Mouse (Mus musculus) left cerebral cortex, postnatal 25 days (tissue): ENCODE measurements around the gene Ccdc130. TPM values are rescaled to one million over a fixed set of nuclear protein-coding genes. Genes with fewer than 3 reads are reported as not detected.
A peak's percentile ranks its signal among the peaks of the same experiment; 100 is the strongest.
"Not testable (repeated sequence)": the region's sequence is repeated elsewhere in the genome, so short reads cannot be mapped to it uniquely, and the experiment has no call there.

Source experiments
- DNase-seq, 2 experiments: peaks; one replicate each; pipeline ENCODE4 v3.0.0; 2022; ENCODE audit warnings: low spot score in 2 of 2, mixed read lengths in 1 of 2
- intact Hi-C: fragments of 180-260 bp; cut with DNase I; formaldehyde crosslinking; loops from one replicate; pipeline ENCODE4 v1.15.1; 2025
- total RNA-seq, 2 experiments: library from RNA; stranded (reverse); gene quantifications; 2 replicates each; pipeline ENCODE4 v1.2.3; 2021

Ccdc130 gene
- total RNA-seq, result 10 to 100 TPM; 24.1 to 25.3 TPM

- intact Hi-C loops, result no loop called here
- DNase-seq, result peak; percentile 100
These were observed at the start of gene Ccdc130 for GRCm38 (mm10) chr8:84269950-84270773. Gene Ccdc130, minus strand, starts transcription at chr8:84270380.

GRCm38 (mm10) chr8:84308376-84308775 lies 38.2 kb upstream of the Ccdc130 start:
- DNase-seq, result no peak
- intact Hi-C loops, result no loop called here

GRCm38 (mm10) chr8:84303951-84304350 lies 33.8 kb upstream of the Ccdc130 start:
- no peak for DNase-seq
- intact Hi-C loops, result no loop called here

- DNase-seq, result no peak
- intact Hi-C loops, result no loop called here
These were observed 27.0 kb upstream of the Ccdc130 start for GRCm38 (mm10) chr8:84297029-84297785.

- peak; percentile 55 to 63 for DNase-seq
- intact Hi-C loops, result loop anchor here (1.0 kb wide), 1 partner anchor 66 kb away; no protein-coding TSS in a partner anchor
These were observed 21.5 kb upstream of the Ccdc130 start for GRCm38 (mm10) chr8:84291688-84292087.

GRCm38 (mm10) chr8:84291086-84291485 lies 20.9 kb upstream of the Ccdc130 start:
- intact Hi-C loops, result loop anchor here (1.0 kb wide), 1 partner anchor 66 kb away; no protein-coding TSS in a partner anchor
- no peak for DNase-seq

- intact Hi-C loops, result no loop called here
These were observed 18.7 kb upstream of the Ccdc130 start for GRCm38 (mm10) chr8:84288892-84289291.

GRCm38 (mm10) chr8:84285665-84286064 lies 15.5 kb upstream of the Ccdc130 start:
- DNase-seq, intact Hi-C loops: not testable (repeated sequence)

More at GRCm38 (mm10) chr8:84288892-84289291, 18.7 kb upstream of the Ccdc130 start:
- no peak for DNase-seq

GRCm38 (mm10) chr8:84284608-84285063 lies 14.5 kb upstream of the Ccdc130 start:
- intact Hi-C loops, result loop anchor here (5.0 kb wide), 1 partner anchor 97 kb away; the partner anchor contains the start of gene Nanos3
- DNase-seq, result peak; percentile 22 to 60

- intact Hi-C loops, result loop anchor here (5.0 kb wide), 1 partner anchor 93 kb away; the partner anchor contains the start of gene Nanos3
- no peak for DNase-seq
These were observed 10.6 kb upstream of the Ccdc130 start for GRCm38 (mm10) chr8:84280777-84281176.

GRCm38 (mm10) chr8:84276447-84276846 lies 6.3 kb upstream of the Ccdc130 start:
- no peak for DNase-seq
- intact Hi-C loops, result no loop called here

GRCm38 (mm10) chr8:84273968-84274367 lies 3.8 kb upstream of the Ccdc130 start:
- intact Hi-C loops, result no loop called here
- no peak for DNase-seq

GRCm38 (mm10) chr8:84272302-84272701 lies 2.1 kb upstream of the Ccdc130 start:
- DNase-seq, result no peak
- intact Hi-C loops, result no loop called here

GRCm38 (mm10) chr8:84261098-84261497 lies 9.1 kb downstream of the Ccdc130 start:
- DNase-seq, result peak in 1 of 2 experiments; percentile 38
- intact Hi-C loops, result no loop called here

GRCm38 (mm10) chr8:84256822-84257610 lies 13.2 kb downstream of the Ccdc130 start, which contains the start of gene Mri1:
Gene Mri1, minus strand, starts transcription at chr8:84257326.
- intact Hi-C loops, result no loop called here
- DNase-seq, result peak; percentile 83 to 86

GRCm38 (mm10) chr8:84256458-84256821 lies 13.7 kb downstream of the Ccdc130 start:
- peak; percentile 41 to 53 for DNase-seq
- intact Hi-C loops, result no loop called here

GRCm38 (mm10) chr8:84255858-84256257 lies 14.3 kb downstream of the Ccdc130 start:
- DNase-seq, result no peak
- intact Hi-C loops, result no loop called here

- peak; percentile 86 to 95 for DNase-seq
- intact Hi-C loops, result no loop called here
These were observed 20.7 kb downstream of the Ccdc130 start, which contains the start of gene D8Ertd738e for GRCm38 (mm10) chr8:84249257-84250170. Gene D8Ertd738e, minus strand, starts transcription at chr8:84249719.
